17 mouse cellular contexts compared by ENCODE assay signal in genomic region chr10:117652930-117653778, GRCm38 (mm10).
"Had no signal": no experiment of that assay in that cellular context is flagged by ENCODE, and none has a peak within 500 bp of the region (broad histone marks: within the 10 kb centered on the region; RNA-seq: fewer than 3 reads in every experiment).

No protein-coding gene starts in this region.

- H3K36me3 ChIP-seq: midbrain, embryonic 10.5 days; midbrain, embryonic 12.5 days; neural tube, embryonic 13.5 days; neural tube, embryonic 15.5 days had no signal

- H3K4me1 ChIP-seq: midbrain, embryonic 10.5 days; midbrain, embryonic 12.5 days; neural tube, embryonic 13.5 days; neural tube, embryonic 15.5 days had no signal

- H3K4me3 ChIP-seq: midbrain, embryonic 10.5 days; midbrain, embryonic 12.5 days; myocyte; neural tube, embryonic 13.5 days; neural tube, embryonic 15.5 days had no signal

- DNase-seq: lung, adult 18-20 months; lung, embryonic 14.5 days; lung, postnatal 10 days; lung, postnatal 4 days; midbrain, embryonic 14.5 days; retina, postnatal 1 day; right cerebral cortex, adult 18-20 months; right cerebral cortex, postnatal 25 days; right cerebral cortex, postnatal 4 days; thymus, adult 18-20 months; thymus, postnatal 14 days; thymus, postnatal 36 days had no signal

- H3K27ac ChIP-seq: midbrain, embryonic 10.5 days; midbrain, embryonic 12.5 days; neural tube, embryonic 13.5 days; neural tube, embryonic 15.5 days had no signal

- H3K27me3 ChIP-seq: midbrain, embryonic 12.5 days; neural tube, embryonic 13.5 days; neural tube, embryonic 15.5 days had no signal
